Mouse (Mus musculus): ENCODE data around the gene Capza1.

GRCm38 (mm10) chr3:104781471-104781903, 82.8 kb downstream of the Capza1 start, which contains the start of gene Fam19a3:
- no peak for TF ChIP-seq NRF1 (IDR thresholded peaks at IDR 0.05; ENCODE audit: insufficient read depth, low read depth, low read length, poor library complexity, severe bottlenecking)
- no peak; the same call in 1 of the 2 replicates for TF ChIP-seq SIN3A (IDR thresholded peaks at IDR 0.05; ENCODE audit: low read length)
- no peak for TF ChIP-seq JUND (IDR thresholded peaks at IDR 0.05; ENCODE audit: low read depth, low read length)
- TF ChIP-seq EP300 (IDR thresholded peaks at IDR 0.05; ENCODE audit: low read depth in 1 of 2, low read length in 2 of 2): 0 out of 4 replicates have a peak, but pooled peaks of 1 of the 2 experiments have one; percentile 13
- TF ChIP-seq HCFC1 (IDR thresholded peaks at IDR 0.05; ENCODE audit: low read depth, low read length): no peak
- TF ChIP-seq TAL1 (IDR thresholded peaks at IDR 0.05; ENCODE audit: low read length): no peak

Data from MEL (cell line).